Mouse (Mus musculus) hindbrain, embryonic 12.5 days (tissue): ENCODE results near the gene Gpnmb. TPM values are rescaled to one million over a fixed set of nuclear protein-coding genes. Genes with fewer than 3 reads are reported as not detected.

Experiments
- ATAC-seq: fragments of 200-750 bp; cut with Nextera tagmentation; 2 replicates; pipeline ENCODE4 v1.8.0; 2017; ENCODE audit warnings: moderate TSS enrichment; ENCODE audit not compliant: low FRiP score
- H3K27ac ChIP-seq: fragments of 300-500 bp; sonication (generic); 2 replicates; pipeline ENCODE4 v1.5.1; 2016; ENCODE audit warnings: mild to moderate bottlenecking
- H3K27me3 ChIP-seq: fragments of 300-500 bp; sonication (generic); 2 replicates; pipeline ENCODE4 v1.6.1; 2016; ENCODE audit warnings: mild to moderate bottlenecking
- H3K36me3 ChIP-seq: fragments of 300-500 bp; sonication (generic); 2 replicates; pipeline ENCODE4 v1.6.1; 2016; ENCODE audit warnings: mild to moderate bottlenecking
- H3K4me1 ChIP-seq: fragments of 300-500 bp; sonication (generic); 2 replicates; pipeline ENCODE4 v1.6.1; 2016
- H3K4me2 ChIP-seq: fragments of 300-500 bp; sonication (generic); replicated peaks from 2 replicates; pipeline ENCODE4 v1.6.1; 2016; ENCODE audit warnings: mild to moderate bottlenecking
- H3K4me3 ChIP-seq: fragments of 300-500 bp; sonication (generic); 2 replicates; pipeline ENCODE4 v1.5.1; 2016; ENCODE audit warnings: mild to moderate bottlenecking
- H3K9ac ChIP-seq: fragments of 300-500 bp; sonication (generic); 2 replicates; pipeline ENCODE4 v1.6.1; 2016; ENCODE audit warnings: mild to moderate bottlenecking, moderate library complexity
- H3K9me3 ChIP-seq: fragments of 300-500 bp; sonication (generic); replicated peaks from 2 replicates; pipeline ENCODE4 v1.6.1; 2016; ENCODE audit warnings: mild to moderate bottlenecking
- WGBS: fragments of 180-500 bp; shearing (Covaris S2); methylation state at CpG from one replicate; pipeline ENCODE4 v1.1.7; 2016; 5-methylcytosine and 5-hydroxymethylcytosine counted together
- polyA plus RNA-seq: library from polyadenylated mRNA; unstranded; fragments of >200 nt; fragmentation: Nextera tagmentation; extraction: Ambion mirVana; gene quantifications from 2 replicates; pipeline ENCODE4 v1.2.1, GENCODE M21; 2016

Gpnmb gene
- polyA plus RNA-seq, 1 experiment from 2014 or later = 0.65 TPM

DNA sequence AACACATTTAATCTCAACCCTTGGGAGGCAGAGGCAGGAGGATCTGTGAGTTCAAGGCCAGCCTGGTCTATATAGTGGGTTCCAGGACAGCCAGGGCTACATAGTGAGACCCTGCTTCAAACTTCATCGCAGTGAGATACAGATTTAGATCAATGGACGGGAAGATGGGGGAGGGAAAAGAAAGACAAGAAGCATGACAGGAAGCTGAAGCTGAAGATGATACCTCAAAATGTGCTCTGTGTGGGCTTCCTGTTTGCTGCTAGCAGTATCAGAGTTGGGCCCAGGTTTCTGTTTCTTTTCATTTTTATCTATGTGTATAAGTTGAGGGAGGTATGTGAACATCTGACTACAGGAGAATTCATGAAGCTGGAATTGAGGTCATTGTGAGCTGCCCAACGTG is 22.9 kb upstream of the Gpnmb start:
- no peaks in the 10 kb centered on the region for H3K36me3 ChIP-seq
- H3K4me2 ChIP-seq = no peak overlapping the region
- H3K9me3 ChIP-seq = no peaks in the 10 kb centered on the region; the same call in 1 of the 2 replicates
- H3K27ac ChIP-seq = no peak overlapping the region
- no peak overlapping the region for H3K9ac ChIP-seq
- ATAC-seq = no peak
- WGBS = 91% methylated on average over 3 of the region's 3 CpGs
- H3K27me3 ChIP-seq = no peaks in the 10 kb centered on the region
- peaks cover 2% of the 10 kb centered on the region; the same call in 1 of the 2 replicates for H3K4me1 ChIP-seq
- H3K4me3 ChIP-seq = no peak overlapping the region

DNA sequence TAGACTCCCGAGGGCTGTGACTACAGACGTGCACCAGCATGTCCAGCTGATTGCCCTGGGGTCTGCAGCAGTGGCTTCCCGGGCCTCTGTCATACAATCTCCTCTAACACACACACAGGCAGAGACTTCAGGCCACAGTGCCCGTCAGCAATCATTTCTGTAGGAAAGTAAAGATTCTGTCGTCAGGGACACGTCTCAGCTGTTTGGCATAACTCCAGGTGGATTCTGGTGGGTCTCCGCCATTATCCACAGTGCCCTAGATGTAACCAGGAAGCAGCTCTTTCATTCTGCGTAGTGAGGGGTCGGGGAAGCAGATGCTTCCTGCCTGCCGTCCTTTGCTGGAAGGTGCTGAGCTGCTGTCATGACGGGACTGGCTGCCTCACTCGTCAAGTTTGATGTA is 19.2 kb upstream of the Gpnmb start:
- Histone ChIP-seq H3K27me3 (no peaks in the 10 kb centered on the region), H3K4me3 (no peak overlapping the region), H3K4me2 (no peak overlapping the region), H3K36me3 (no peaks in the 10 kb centered on the region), H3K9ac (no peak overlapping the region), H3K27ac (no peak overlapping the region), H3K4me1 (0 out of 2 replicates have a peak, but pooled peaks cover 2% of the 10 kb centered on the region), H3K9me3 (no peaks in the 10 kb centered on the region)
- WGBS = 72% methylated on average over 12 of the region's 12 CpGs
- no peak for ATAC-seq

- whole genome bisulfite sequencing = 88% methylated on average over 1 of the region's 1 CpGs
- no peaks in the 10 kb centered on the region for H3K27me3 ChIP-seq
- no peak overlapping the region for H3K4me3 ChIP-seq
- no peak for ATAC-seq
- no peaks in the 10 kb centered on the region for H3K36me3 ChIP-seq
- H3K4me1 ChIP-seq = 0 out of 2 replicates have a peak, but pooled peaks cover 2% of the 10 kb centered on the region
- no peak overlapping the region for H3K4me2 ChIP-seq
- no peak overlapping the region for H3K9ac ChIP-seq
- no peaks in the 10 kb centered on the region for H3K9me3 ChIP-seq
- H3K27ac ChIP-seq = no peak overlapping the region
Observed at GRCm38 (mm10) chr6:49019341-49019740, 17.0 kb upstream of the Gpnmb start.

GRCm38 (mm10) chr6:49021141-49022012 is 15.0 kb upstream of the Gpnmb start:
- no peak overlapping the region for H3K9ac ChIP-seq
- 66% methylated on average over 14 of the region's 14 CpGs for WGBS
- H3K27ac ChIP-seq = no peak overlapping the region
- 0 out of 2 replicates have a peak, but pooled peaks have one; percentile 46 for ATAC-seq
- H3K27me3 ChIP-seq = no peaks in the 10 kb centered on the region
- no peak overlapping the region for H3K4me3 ChIP-seq
- no peak overlapping the region for H3K4me2 ChIP-seq
- no peaks in the 10 kb centered on the region for H3K9me3 ChIP-seq
- no peaks in the 10 kb centered on the region for H3K36me3 ChIP-seq
- H3K4me1 ChIP-seq = 0 out of 2 replicates have a peak, but pooled peaks cover 2% of the 10 kb centered on the region

- Histone ChIP-seq H3K4me2 (no peak overlapping the region), H3K4me1 (0 out of 2 replicates have a peak, but pooled peaks cover 2% of the 10 kb centered on the region), H3K36me3 (no peaks in the 10 kb centered on the region), H3K27ac (no peak overlapping the region), H3K9me3 (no peaks in the 10 kb centered on the region), H3K9ac (no peak overlapping the region), H3K4me3 (no peak overlapping the region), H3K27me3 (no peaks in the 10 kb centered on the region)
- no peak for ATAC-seq
- 86% methylated on average over 2 of the region's 2 CpGs for WGBS
Observed at GRCm38 (mm10) chr6:49022384-49022783, 14.0 kb upstream of the Gpnmb start.

- H3K9ac ChIP-seq = no peak overlapping the region
- ATAC-seq = no peak
- 83% methylated on average over 10 of the region's 10 CpGs for WGBS
- no peaks in the 10 kb centered on the region for H3K9me3 ChIP-seq
- H3K27ac ChIP-seq = no peak overlapping the region
- no peaks in the 10 kb centered on the region for H3K36me3 ChIP-seq
- no peaks in the 10 kb centered on the region for H3K27me3 ChIP-seq
- no peak overlapping the region for H3K4me3 ChIP-seq
- H3K4me1 ChIP-seq = 0 out of 2 replicates have a peak, but pooled peaks cover 2% of the 10 kb centered on the region
- no peak overlapping the region for H3K4me2 ChIP-seq
Observed at GRCm38 (mm10) chr6:49023315-49023714, 13.0 kb upstream of the Gpnmb start.

- H3K36me3 ChIP-seq = no peaks in the 10 kb centered on the region
- H3K4me1 ChIP-seq = 0 out of 2 replicates have a peak, but pooled peaks cover 2% of the 10 kb centered on the region
- no peak overlapping the region for H3K9ac ChIP-seq
- H3K4me2 ChIP-seq = no peak overlapping the region
- no peaks in the 10 kb centered on the region for H3K27me3 ChIP-seq
- 88% methylated on average over 7 of the region's 7 CpGs for WGBS
- no peak overlapping the region for H3K4me3 ChIP-seq
- H3K27ac ChIP-seq = no peak overlapping the region
- no peak for ATAC-seq
- H3K9me3 ChIP-seq = no peaks in the 10 kb centered on the region
Observed at GRCm38 (mm10) chr6:49025290-49025689, 11.1 kb upstream of the Gpnmb start.

DNA sequence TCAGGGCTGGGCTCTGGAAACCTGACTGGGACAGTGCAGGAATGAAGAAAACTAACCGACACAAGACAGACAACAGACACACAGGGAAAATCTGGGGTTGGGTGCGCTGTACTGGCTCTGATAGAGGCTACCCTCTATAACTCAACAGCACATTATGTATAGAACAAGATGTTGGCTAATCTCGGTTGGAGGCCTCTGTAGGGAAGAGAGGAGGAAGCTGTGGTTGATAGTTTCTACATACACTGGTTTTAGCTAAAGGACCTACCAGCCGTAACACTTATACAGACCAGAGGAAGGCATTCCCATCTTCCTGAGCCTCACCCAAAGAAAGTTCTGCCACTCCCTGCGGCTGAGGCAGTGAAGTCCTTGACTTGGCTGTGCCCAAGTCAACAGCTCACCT is 9.8 kb upstream of the Gpnmb start:
- H3K9ac ChIP-seq = no peak overlapping the region
- H3K4me2 ChIP-seq = no peak overlapping the region
- H3K27ac ChIP-seq = no peak overlapping the region
- ATAC-seq = no peak
- no peak overlapping the region for H3K4me3 ChIP-seq
- WGBS = 90% methylated on average over 5 of the region's 5 CpGs
- H3K36me3 ChIP-seq = no peaks in the 10 kb centered on the region
- no peaks in the 10 kb centered on the region for H3K4me1 ChIP-seq
- H3K9me3 ChIP-seq = no peaks in the 10 kb centered on the region
- H3K27me3 ChIP-seq = no peaks in the 10 kb centered on the region

- Histone ChIP-seq H3K36me3 (no peaks in the 10 kb centered on the region), H3K27ac (no peak overlapping the region), H3K4me1 (no peaks in the 10 kb centered on the region), H3K27me3 (no peaks in the 10 kb centered on the region), H3K4me3 (no peak overlapping the region), H3K9me3 (no peaks in the 10 kb centered on the region), H3K4me2 (no peak overlapping the region), H3K9ac (no peak overlapping the region)
- 86% methylated on average over 6 of the region's 6 CpGs for WGBS
- ATAC-seq = no peak
Observed at GRCm38 (mm10) chr6:49028019-49028418, 8.3 kb upstream of the Gpnmb start.

GRCm38 (mm10) chr6:49028708-49029107 is 7.6 kb upstream of the Gpnmb start:
- Histone ChIP-seq H3K4me3 (no peak overlapping the region), H3K9me3 (no peaks in the 10 kb centered on the region), H3K27ac (no peak overlapping the region), H3K4me1 (no peaks in the 10 kb centered on the region), H3K9ac (no peak overlapping the region), H3K36me3 (no peaks in the 10 kb centered on the region), H3K27me3 (no peaks in the 10 kb centered on the region), H3K4me2 (no peak overlapping the region)
- 84% methylated on average over 3 of the region's 3 CpGs for WGBS
- ATAC-seq = no peak

GRCm38 (mm10) chr6:49031230-49031629 is 5.1 kb upstream of the Gpnmb start:
- 87% methylated on average over 4 of the region's 4 CpGs for WGBS
- Histone ChIP-seq H3K36me3 (no peaks in the 10 kb centered on the region), H3K27me3 (no peaks in the 10 kb centered on the region), H3K27ac (no peak overlapping the region), H3K4me1 (no peaks in the 10 kb centered on the region), H3K9me3 (no peaks in the 10 kb centered on the region), H3K4me2 (no peak overlapping the region), H3K9ac (no peak overlapping the region), H3K4me3 (no peak overlapping the region)
- ATAC-seq = no peak

GRCm38 (mm10) chr6:49032783-49033182 is 3.6 kb upstream of the Gpnmb start:
- no peak for ATAC-seq
- 72% methylated on average over 4 of the region's 4 CpGs for WGBS
- no peaks in the 10 kb centered on the region for H3K36me3 ChIP-seq

DNA sequence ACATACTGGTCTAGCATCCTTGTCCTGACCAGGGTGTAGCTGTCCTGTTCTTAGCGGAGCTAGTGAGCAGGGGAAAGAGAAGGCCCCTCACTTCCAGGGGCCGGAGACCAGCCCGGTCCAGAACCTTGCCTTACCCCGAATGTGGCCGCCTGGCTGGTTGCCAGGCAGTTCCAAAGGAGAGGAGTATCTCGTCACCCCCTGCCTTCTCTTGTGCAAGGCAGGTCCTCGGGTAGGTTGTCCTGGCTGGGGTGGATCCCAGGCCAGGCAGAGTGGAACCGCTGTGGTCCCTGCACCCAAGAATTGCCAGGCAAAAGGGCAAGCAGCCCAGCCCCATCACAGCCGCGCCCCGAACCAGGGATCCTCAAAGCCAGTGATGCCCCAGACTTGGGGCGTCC is 919 bp downstream of the Gpnmb start:
- Histone ChIP-seq H3K4me1 (peaks cover 3% of the 10 kb centered on the region; the same call in 1 of the 2 replicates), H3K4me3 (no peak overlapping the region), H3K9me3 (no peaks in the 10 kb centered on the region), H3K9ac (no peak overlapping the region), H3K27ac (no peak overlapping the region), H3K4me2 (no peak overlapping the region), H3K27me3 (peaks cover 13% of the 10 kb centered on the region; the same call in 1 of the 2 replicates), H3K36me3 (no peaks in the 10 kb centered on the region)
- 65% methylated on average over 12 of the region's 12 CpGs for WGBS
- ATAC-seq = no peak

More at GRCm38 (mm10) chr6:49032783-49033182, 3.6 kb upstream of the Gpnmb start:
- H3K4me1 ChIP-seq = no peaks in the 10 kb centered on the region; the same call in 1 of the 2 replicates
- H3K9me3 ChIP-seq = no peaks in the 10 kb centered on the region
- H3K27me3 ChIP-seq = peaks cover 10% of the 10 kb centered on the region; the same call in 1 of the 2 replicates
- H3K4me3 ChIP-seq = no peak overlapping the region
- no peak overlapping the region for H3K27ac ChIP-seq
- no peak overlapping the region for H3K9ac ChIP-seq
- H3K4me2 ChIP-seq = no peak overlapping the region
